Mouse (Mus musculus) kidney, embryonic 16.5 days (tissue): ENCODE results near the gene H2-T23. TPM values are rescaled to one million over a fixed set of nuclear protein-coding genes. Genes with fewer than 3 reads are reported as not detected.
"Not testable (repeated sequence)": the region's sequence is repeated elsewhere in the genome, so short reads cannot be mapped to it uniquely, and the experiment has no call there.

Experiments used
- ATAC-seq: fragments of 200-750 bp; cut with Nextera tagmentation; 2 replicates; pipeline ENCODE4 v1.8.0; 2017; ENCODE audit warnings: moderate TSS enrichment; ENCODE audit not compliant: low FRiP score, low TSS enrichment
- H3K27ac ChIP-seq: fragments of 300-500 bp; sonication (generic); 2 replicates; pipeline ENCODE4 v1.5.1; 2014; ENCODE audit warnings: low read length
- H3K27me3 ChIP-seq: fragments of 300-500 bp; sonication (generic); 2 replicates; pipeline ENCODE4 v1.6.1; 2014; ENCODE audit warnings: low read length, control low read depth, mixed read lengths; ENCODE audit not compliant: insufficient read depth
- H3K36me3 ChIP-seq: fragments of 300-500 bp; sonication (generic); 2 replicates; pipeline ENCODE4 v1.6.1; 2014; ENCODE audit warnings: low read length, control low read depth, mixed read lengths; ENCODE audit not compliant: insufficient read depth
- H3K4me1 ChIP-seq: fragments of 300-500 bp; sonication (generic); 2 replicates; pipeline ENCODE4 v1.6.1; 2014; ENCODE audit warnings: low read length, control low read depth, mixed read lengths; ENCODE audit not compliant: insufficient read depth
- H3K4me2 ChIP-seq: fragments of 300-500 bp; sonication (generic); replicated peaks from 2 replicates; pipeline ENCODE4 v1.6.1; 2014; ENCODE audit warnings: low read depth, low read length
- H3K4me3 ChIP-seq: fragments of 300-500 bp; sonication (generic); 2 replicates; pipeline ENCODE4 v1.5.1; 2014; ENCODE audit warnings: mild to moderate bottlenecking, low read length
- H3K9ac ChIP-seq: fragments of 300-500 bp; sonication (generic); replicated peaks from 2 replicates; pipeline ENCODE4 v1.6.1; 2014; ENCODE audit warnings: low read length
- H3K9me3 ChIP-seq: fragments of 300-500 bp; sonication (generic); 2 replicates; pipeline ENCODE4 v1.6.1; 2016; ENCODE audit warnings: low read length, control low read depth
- WGBS: fragments of 180-500 bp; shearing (Covaris S2); extraction: QIAGEN DNeasy Blood & Tissue Kit; methylation state at CpG from one replicate; pipeline ENCODE4 v1.1.7; 2014; 5-methylcytosine and 5-hydroxymethylcytosine counted together
- polyA plus RNA-seq: library from polyadenylated mRNA; unstranded; fragments of >200 nt; fragmentation: Nextera tagmentation; extraction: Ambion mirVana; gene quantifications from 2 replicates; pipeline ENCODE4 v1.2.1, GENCODE M21; 2015

Gene H2-T23
- polyA plus RNA-seq, 1 experiment from 2014 or later, result 5.9 TPM

- Histone ChIP-seq H3K36me3 (peaks cover 13% of the 10 kb centered on the region), H3K9me3 (peaks cover 10% of the 10 kb centered on the region)
- not testable (repeated sequence) for ATAC-seq, H3K27ac ChIP-seq, H3K4me2 ChIP-seq, H3K27me3 ChIP-seq, H3K9ac ChIP-seq, H3K4me3 ChIP-seq, H3K4me1 ChIP-seq
- WGBS, result 92% methylated on average over 7 of the region's 7 CpGs
Observed at GRCm38 (mm10) chr17:36004409-36004808, 28.2 kb downstream of the H2-T23 start.

- Histone ChIP-seq H3K27ac (no peak overlapping the region), H3K4me2 (no peak overlapping the region), H3K9ac (no peak overlapping the region), H3K9me3 (peaks cover 10% of the 10 kb centered on the region), H3K4me3 (no peak overlapping the region), H3K36me3 (peaks cover 13% of the 10 kb centered on the region), H3K27me3 (no peaks in the 10 kb centered on the region), H3K4me1 (no peaks in the 10 kb centered on the region)
- no peak for ATAC-seq
- 92% methylated on average over 7 of the region's 7 CpGs for WGBS
Observed at GRCm38 (mm10) chr17:36003331-36003730, 29.3 kb downstream of the H2-T23 start.

- Histone ChIP-seq H3K4me3 (no peak overlapping the region), H3K9ac (no peak overlapping the region), H3K4me2 (no peak overlapping the region), H3K9me3 (peaks cover 10% of the 10 kb centered on the region), H3K4me1 (no peaks in the 10 kb centered on the region; the same call in 1 of the 2 replicates), H3K27me3 (no peaks in the 10 kb centered on the region), H3K27ac (no peak overlapping the region), H3K36me3 (peaks cover 12% of the 10 kb centered on the region)
- WGBS, result 96% methylated on average over 6 of the region's 6 CpGs
- ATAC-seq, result no peak
Observed at GRCm38 (mm10) chr17:36001966-36002365, 30.7 kb downstream of the H2-T23 start.

- H3K9me3 ChIP-seq, result peaks cover 6% of the 10 kb centered on the region; the same call in 1 of the 2 replicates
- no peak overlapping the region for H3K4me3 ChIP-seq
- H3K36me3 ChIP-seq, result peaks cover 7% of the 10 kb centered on the region; the same call in 1 of the 2 replicates
- 83% methylated on average over 12 of the region's 12 CpGs for WGBS
- no peaks in the 10 kb centered on the region; the same call in none of the 2 replicates for H3K4me1 ChIP-seq
- ATAC-seq, result no peak
- H3K27ac ChIP-seq, result no peak overlapping the region
- no peaks in the 10 kb centered on the region for H3K27me3 ChIP-seq
- no peak overlapping the region for H3K4me2 ChIP-seq
- no peak overlapping the region for H3K9ac ChIP-seq
Observed at GRCm38 (mm10) chr17:36001121-36001897, 31.3 kb downstream of the H2-T23 start.

- no peak overlapping the region for H3K9ac ChIP-seq
- no peak overlapping the region for H3K4me3 ChIP-seq
- WGBS, result 77% methylated on average over 4 of the region's 4 CpGs
- no peaks in the 10 kb centered on the region for H3K36me3 ChIP-seq
- H3K9me3 ChIP-seq, result no peaks in the 10 kb centered on the region
- H3K4me2 ChIP-seq, result no peak overlapping the region
- ATAC-seq, result no peak
- no peak overlapping the region for H3K27ac ChIP-seq
- no peaks in the 10 kb centered on the region for H3K27me3 ChIP-seq
- peaks cover 4% of the 10 kb centered on the region for H3K4me1 ChIP-seq
Observed at GRCm38 (mm10) chr17:36000349-36000748, 32.3 kb downstream of the H2-T23 start.

GRCm38 (mm10) chr17:35999356-35999755 is 33.3 kb downstream of the H2-T23 start:
- 84% methylated on average over 7 of the region's 7 CpGs for WGBS
- Histone ChIP-seq H3K36me3 (no peaks in the 10 kb centered on the region), H3K4me3 (no peak overlapping the region), H3K9me3 (no peaks in the 10 kb centered on the region), H3K4me2 (no peak overlapping the region), H3K27ac (no peak overlapping the region), H3K4me1 (peaks cover 8% of the 10 kb centered on the region), H3K27me3 (no peaks in the 10 kb centered on the region), H3K9ac (no peak overlapping the region)
- ATAC-seq, result no peak

- no peaks in the 10 kb centered on the region for H3K36me3 ChIP-seq
- 90% methylated on average over 6 of the region's 6 CpGs for WGBS
- no peaks in the 10 kb centered on the region for H3K27me3 ChIP-seq
- no peak overlapping the region for H3K4me3 ChIP-seq
- no peak overlapping the region for H3K4me2 ChIP-seq
- H3K9me3 ChIP-seq, result no peaks in the 10 kb centered on the region
- no peak overlapping the region for H3K9ac ChIP-seq
- ATAC-seq, result no peak
- peaks cover 8% of the 10 kb centered on the region for H3K4me1 ChIP-seq
- no peak overlapping the region for H3K27ac ChIP-seq
Observed at GRCm38 (mm10) chr17:35998545-35999305, 33.9 kb downstream of the H2-T23 start.

GRCm38 (mm10) chr17:35997713-35998510 is 34.7 kb downstream of the H2-T23 start:
- no peak overlapping the region for H3K9ac ChIP-seq
- H3K4me1 ChIP-seq, result peaks cover 8% of the 10 kb centered on the region
- ATAC-seq, result no peak
- no peak overlapping the region for H3K27ac ChIP-seq
- no peaks in the 10 kb centered on the region for H3K36me3 ChIP-seq
- no peak overlapping the region for H3K4me2 ChIP-seq
- H3K27me3 ChIP-seq, result no peaks in the 10 kb centered on the region
- 58% methylated on average over 12 of the region's 12 CpGs for WGBS
- no peak overlapping the region for H3K4me3 ChIP-seq
- H3K9me3 ChIP-seq, result no peaks in the 10 kb centered on the region

GRCm38 (mm10) chr17:35996949-35997348 is 35.7 kb downstream of the H2-T23 start:
- Histone ChIP-seq H3K4me1 (peaks cover 8% of the 10 kb centered on the region), H3K27me3 (no peaks in the 10 kb centered on the region), H3K9ac (no peak overlapping the region), H3K4me3 (no peak overlapping the region), H3K9me3 (no peaks in the 10 kb centered on the region), H3K36me3 (no peaks in the 10 kb centered on the region), H3K4me2 (no peak overlapping the region), H3K27ac (no peak overlapping the region)
- 0% methylated on average over 11 of the region's 11 CpGs for WGBS
- ATAC-seq, result peak; percentile 80
